24 mouse cellular contexts compared by ENCODE assay signal in genomic region chr8:47495428-47495827, GRCm38 (mm10). TPM values are rescaled to one million over a fixed set of nuclear protein-coding genes. Genes with fewer than 3 reads are reported as not detected.
DNase-seq lines count a peak whose midpoint lies in the region; ATAC-seq lines count a peak whose summit lies in the region.
"Had no signal": no experiment of that assay in that cellular context is flagged by ENCODE, and none has a peak within 500 bp of the region (broad histone marks: within the 10 kb centered on the region; RNA-seq: fewer than 3 reads in every experiment).

No protein-coding gene starts in this region.

- no peak overlapping the region for H3K27ac ChIP-seq in heart, embryonic 10.5 days
- H3K27ac ChIP-seq in kidney, embryonic 15.5 days = 0 out of 2 replicates have a peak overlapping the region, but pooled peaks have one; percentile 74
- H3K27ac ChIP-seq in liver, embryonic 15.5 days (replicated peaks) = 0 out of 2 replicates have a peak overlapping the region, but pooled peaks have one; percentile 43
- H3K27ac ChIP-seq in liver, embryonic 11.5 days (ENCODE audit: low read depth, low read length) = no peak overlapping the region; the same call in 1 of the 2 replicates
- H3K27ac ChIP-seq: embryonic facial prominence, embryonic 15.5 days; forebrain, embryonic 10.5 days; gastrocnemius, adult 2 months; hindbrain, embryonic 10.5 days; hindbrain, embryonic 14.5 days; intestine, embryonic 15.5 days had no signal

- H3K9me3 ChIP-seq in heart, embryonic 10.5 days = no peaks in the 10 kb centered on the region
- H3K9me3 ChIP-seq in kidney, embryonic 15.5 days (replicated peaks) = no peaks in the 10 kb centered on the region
- H3K9me3 ChIP-seq in liver, embryonic 15.5 days (replicated peaks) = no peaks in the 10 kb centered on the region
- no peaks in the 10 kb centered on the region for H3K9me3 ChIP-seq in liver, embryonic 11.5 days (ENCODE audit: control insufficient read depth, low read length)
- H3K9me3 ChIP-seq: embryonic facial prominence, embryonic 15.5 days; forebrain, embryonic 10.5 days; hindbrain, embryonic 10.5 days; intestine, embryonic 15.5 days had no signal

- peaks cover 90% of the 10 kb centered on the region for H3K36me3 ChIP-seq in heart, embryonic 10.5 days
- peaks cover 97% of the 10 kb centered on the region for H3K36me3 ChIP-seq in kidney, embryonic 15.5 days
- H3K36me3 ChIP-seq in liver, embryonic 15.5 days (replicated peaks) = peaks cover 55% of the 10 kb centered on the region
- peaks cover 9% of the 10 kb centered on the region for H3K36me3 ChIP-seq in liver, embryonic 11.5 days (ENCODE audit: control insufficient read depth, insufficient read depth, low read length)

- WGBS in heart, embryonic 10.5 days = 74% methylated on average over 6 of the region's 6 CpGs
- WGBS in kidney, embryonic 15.5 days = 85% methylated on average over 6 of the region's 6 CpGs
- WGBS in liver, embryonic 15.5 days (ENCODE audit: insufficient replicate concordance) = 74% methylated on average over 6 of the region's 6 CpGs
- WGBS in liver, embryonic 11.5 days = 82% methylated on average over 6 of the region's 6 CpGs

- no peaks in the 10 kb centered on the region for H3K4me1 ChIP-seq in heart, embryonic 10.5 days
- H3K4me1 ChIP-seq in kidney, embryonic 15.5 days = peaks cover 5% of the 10 kb centered on the region
- no peaks in the 10 kb centered on the region for H3K4me1 ChIP-seq in liver, embryonic 15.5 days (replicated peaks)
- no peaks in the 10 kb centered on the region for H3K4me1 ChIP-seq in liver, embryonic 11.5 days (replicated peaks; ENCODE audit: control insufficient read depth, insufficient read depth, low read length)
- H3K4me1 ChIP-seq: embryonic facial prominence, embryonic 15.5 days; forebrain, embryonic 10.5 days; hindbrain, embryonic 10.5 days; intestine, embryonic 15.5 days had no signal

- no peaks in the 10 kb centered on the region for H3K27me3 ChIP-seq in heart, embryonic 10.5 days (ENCODE audit: insufficient read depth, poor library complexity, severe bottlenecking)
- no peaks in the 10 kb centered on the region for H3K27me3 ChIP-seq in kidney, embryonic 15.5 days
- H3K27me3 ChIP-seq in liver, embryonic 15.5 days = no peaks in the 10 kb centered on the region
- no peaks in the 10 kb centered on the region for H3K27me3 ChIP-seq in liver, embryonic 11.5 days (replicated peaks; ENCODE audit: control insufficient read depth, insufficient read depth, low read length)
- H3K27me3 ChIP-seq: CH12.LX; embryonic facial prominence, embryonic 15.5 days; intestine, embryonic 15.5 days; Patski had no signal

- peak; percentile 42 for DNase-seq in heart, embryonic 10.5 days (ENCODE audit: low spot score)
- DNase-seq in heart, adult 18-20 months = no peak
- no peak for DNase-seq in kidney, adult 9 months
- DNase-seq in liver, embryonic 11.5 days (ENCODE audit: low spot score) = no peak
- DNase-seq in adipocyte (ENCODE audit: low spot score) = no peak
- DNase-seq: adrenal gland, adult 2 months; adrenal gland, postnatal 25 days; cerebellum, adult 8-10 months; cerebellum, postnatal 14 days; embryo, embryonic 11 days; gastrocnemius, adult 2 months; gastrocnemius, postnatal 25 days had no signal

- no peak for ATAC-seq in kidney, embryonic 15.5 days (replicated peaks; ENCODE audit: low FRiP score)
- no peak for ATAC-seq in liver, embryonic 15.5 days (ENCODE audit: insufficient read depth)
- ATAC-seq in liver, embryonic 11.5 days (replicated peaks; ENCODE audit: low FRiP score) = no peak
- ATAC-seq: activated CD4-positive, CD25-positive, alpha-beta regulatory T cell, adult 4 months; forebrain, embryonic 14.5 days had no signal

- H3K9ac ChIP-seq in kidney, embryonic 15.5 days = no peak overlapping the region
- no peak overlapping the region for H3K9ac ChIP-seq in liver, embryonic 15.5 days
- H3K9ac ChIP-seq in liver, embryonic 11.5 days (ENCODE audit: low read depth, low read length) = no peak overlapping the region
- H3K9ac ChIP-seq: embryonic facial prominence, embryonic 15.5 days; hindbrain, embryonic 14.5 days; intestine, embryonic 15.5 days had no signal

- H3K4me2 ChIP-seq in kidney, embryonic 15.5 days = no peak overlapping the region
- H3K4me2 ChIP-seq in liver, embryonic 15.5 days = no peak overlapping the region
- H3K4me2 ChIP-seq in liver, embryonic 11.5 days = no peak overlapping the region
- H3K4me2 ChIP-seq: embryonic facial prominence, embryonic 15.5 days; hindbrain, embryonic 14.5 days; intestine, embryonic 15.5 days had no signal

- no peak overlapping the region for H3K4me3 ChIP-seq in heart, embryonic 10.5 days
- no peak overlapping the region for H3K4me3 ChIP-seq in kidney, embryonic 15.5 days (replicated peaks)
- no peak overlapping the region for H3K4me3 ChIP-seq in liver, embryonic 15.5 days (replicated peaks)
- no peak overlapping the region for H3K4me3 ChIP-seq in liver, embryonic 11.5 days (ENCODE audit: low read depth, low read length)
- H3K4me3 ChIP-seq: embryonic facial prominence, embryonic 15.5 days; erythroblast, embryonic 14.5 days; forebrain, embryonic 10.5 days; gastrocnemius, adult 2 months; hindbrain, embryonic 10.5 days; intestine, embryonic 15.5 days had no signal

RNA-seq across cellular contexts. Expression of gene Trappc11, which starts 37.8 kb away (rescaled TPM):
- 27.2 and 28.4 TPM in 2 replicates for polyA plus RNA-seq in heart, embryonic 10.5 days (2016; fragmentation: Nextera tagmentation; extraction: Ambion mirVana)
- total RNA-seq in heart, adult 18-20 months (2021) = 10 to 100 TPM; 20.1 to 21.7 TPM
- polyA plus RNA-seq in kidney, embryonic 15.5 days (2015; fragmentation: Nextera tagmentation; extraction: Ambion mirVana) = 32.5 and 34.5 TPM in 2 replicates
- 12.7 and 12.8 TPM in 2 replicates for polyA plus RNA-seq in liver, embryonic 15.5 days (2015; fragmentation: Nextera tagmentation; extraction: Ambion mirVana)
- polyA plus RNA-seq in liver, embryonic 11.5 days (2014; fragmentation: Nextera tagmentation; extraction: Ambion mirVana) = 27.8 and 35.0 TPM in 2 replicates

RNA-seq across cellular contexts. Expression of gene Rwdd4a, which starts 38.0 kb away (rescaled TPM):
- polyA plus RNA-seq in heart, embryonic 10.5 days (2016; fragmentation: Nextera tagmentation; extraction: Ambion mirVana) = 40.2 and 41.5 TPM in 2 replicates
- total RNA-seq in heart, adult 18-20 months (2021) = 10 to 100 TPM; 63.8 to 74.1 TPM
- 38.5 and 38.7 TPM in 2 replicates for polyA plus RNA-seq in kidney, embryonic 15.5 days (2015; fragmentation: Nextera tagmentation; extraction: Ambion mirVana)
- 17.1 and 19.3 TPM in 2 replicates for polyA plus RNA-seq in liver, embryonic 15.5 days (2015; fragmentation: Nextera tagmentation; extraction: Ambion mirVana)
- 47.7 and 52.6 TPM in 2 replicates for polyA plus RNA-seq in liver, embryonic 11.5 days (2014; fragmentation: Nextera tagmentation; extraction: Ambion mirVana)

RNA-seq across cellular contexts. Expression of gene Stox2, which starts 49.3 kb away (rescaled TPM):
- polyA plus RNA-seq in heart, embryonic 10.5 days (2016; fragmentation: Nextera tagmentation; extraction: Ambion mirVana) = 7.5 and 9.2 TPM in 2 replicates
- 1 to 10 TPM; 8.7 to 8.9 TPM for total RNA-seq in heart, adult 18-20 months (2021)
- 12.3 and 13.8 TPM in 2 replicates for polyA plus RNA-seq in kidney, embryonic 15.5 days (2015; fragmentation: Nextera tagmentation; extraction: Ambion mirVana)
- 0.35 and 0.41 TPM in 2 replicates for polyA plus RNA-seq in liver, embryonic 15.5 days (2015; fragmentation: Nextera tagmentation; extraction: Ambion mirVana)
- polyA plus RNA-seq in liver, embryonic 11.5 days (2014; fragmentation: Nextera tagmentation; extraction: Ambion mirVana) = 1.7 and 2.6 TPM in 2 replicates
- polyA plus RNA-seq: activated CD4-positive, CD25-positive, alpha-beta regulatory T cell, adult 4 months had no signal

Comparison
In these comparisons a context has a peak if more than half of its experiments do, and no peak if none do; other contexts are left out.
1. H3K27ac ChIP-seq: peak in kidney, embryonic 15.5 days (single experiment) and liver, embryonic 15.5 days (single experiment); none in heart, embryonic 10.5 days (single experiment) and liver, embryonic 11.5 days (single experiment).